Mouse (Mus musculus): Measurements from ENCODE around the gene Limch1. TPM values are rescaled to one million over a fixed set of nuclear protein-coding genes. Genes with fewer than 3 reads are reported as not detected.

Gene Limch1
- polyA plus RNA-seq, 1 experiment from 2014 or later, result 58.6 TPM

GRCm38 (mm10) chr5:66933134-66933804 is 187.6 kb downstream of the Limch1 start:
- Histone ChIP-seq H3K4me3 (replicated peaks; ENCODE audit: low read length) (no peak overlapping the region), H3K4me1 (replicated peaks; ENCODE audit: control insufficient read depth, insufficient read depth, low read length) (no peaks in the 10 kb centered on the region), H3K4me2 (replicated peaks) (no peak overlapping the region), H3K27ac (no peak overlapping the region), H3K9me3 (ENCODE audit: control insufficient read depth, low read length) (no peaks in the 10 kb centered on the region), H3K36me3 (replicated peaks; ENCODE audit: control insufficient read depth, insufficient read depth) (no peaks in the 10 kb centered on the region), H3K27me3 (ENCODE audit: control insufficient read depth, insufficient read depth, low read length) (no peaks in the 10 kb centered on the region), H3K9ac (no peak overlapping the region)
- DNase-seq (ENCODE audit: low spot score) (no peak), ATAC-seq (ENCODE audit: low FRiP score) (no peak)
- 72% methylated on average over 10 of the region's 10 CpGs for WGBS

DNA sequence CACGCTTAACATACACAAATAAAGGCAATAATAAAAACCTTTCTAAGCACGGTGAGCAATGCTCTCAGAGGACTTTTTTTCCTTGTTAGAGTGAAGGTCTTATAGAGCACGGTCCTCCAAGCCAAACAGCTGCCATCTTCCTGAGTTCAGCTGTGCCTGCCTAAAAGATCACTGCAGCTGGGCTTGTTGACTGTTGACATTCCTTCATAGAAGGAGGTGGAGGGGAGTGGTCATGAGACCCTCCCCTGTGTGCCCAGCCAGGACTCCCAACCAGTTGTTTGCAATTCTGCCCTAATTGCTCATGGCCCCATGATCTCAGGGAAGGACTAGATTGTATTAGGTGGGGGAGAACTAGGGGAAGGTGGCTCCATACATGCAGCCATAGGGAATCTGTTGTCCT is 189.0 kb downstream of the Limch1 start:
- ATAC-seq (ENCODE audit: low FRiP score) (no peak), DNase-seq (ENCODE audit: low spot score) (no peak)
- Histone ChIP-seq H3K9ac (no peak overlapping the region), H3K9me3 (ENCODE audit: control insufficient read depth, low read length) (no peaks in the 10 kb centered on the region), H3K36me3 (replicated peaks; ENCODE audit: control insufficient read depth, insufficient read depth) (no peaks in the 10 kb centered on the region), H3K27me3 (ENCODE audit: control insufficient read depth, insufficient read depth, low read length) (no peaks in the 10 kb centered on the region), H3K4me1 (replicated peaks; ENCODE audit: control insufficient read depth, insufficient read depth, low read length) (no peaks in the 10 kb centered on the region), H3K4me2 (replicated peaks) (no peak overlapping the region), H3K4me3 (replicated peaks; ENCODE audit: low read length) (no peak overlapping the region), H3K27ac (no peak overlapping the region)
- WGBS, result 92% methylated on average over 3 of the region's 3 CpGs

DNA sequence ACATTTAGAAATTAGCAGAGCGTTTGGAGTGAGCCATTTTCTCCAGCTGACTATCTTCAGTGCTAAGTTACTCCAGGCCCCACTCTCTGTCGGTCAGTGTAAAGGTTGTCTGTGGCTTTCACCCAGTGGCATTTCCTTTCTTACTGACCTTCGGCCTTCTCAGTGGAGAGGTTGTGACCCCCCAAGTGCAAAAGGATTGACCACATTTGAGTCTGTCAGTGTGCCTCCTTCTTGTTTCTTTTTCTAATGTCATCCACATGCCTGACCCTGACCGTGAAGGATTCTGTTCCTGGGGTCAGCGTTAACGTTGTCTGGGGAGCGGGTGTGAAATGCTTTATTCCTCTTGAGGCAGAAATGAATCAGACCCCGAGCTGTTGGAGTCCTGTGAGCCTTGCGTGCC is 191.7 kb downstream of the Limch1 start:
- ATAC-seq (ENCODE audit: low FRiP score), result no peak
- DNase-seq (ENCODE audit: low spot score), result no peak
- no peaks in the 10 kb centered on the region for H3K9me3 ChIP-seq (ENCODE audit: control insufficient read depth, low read length)
- no peaks in the 10 kb centered on the region for H3K4me1 ChIP-seq (replicated peaks; ENCODE audit: control insufficient read depth, insufficient read depth, low read length)
- no peaks in the 10 kb centered on the region for H3K27me3 ChIP-seq (ENCODE audit: control insufficient read depth, insufficient read depth, low read length)
- no peaks in the 10 kb centered on the region for H3K36me3 ChIP-seq (replicated peaks; ENCODE audit: control insufficient read depth, insufficient read depth)
- WGBS, result 38% methylated on average over 9 of the region's 9 CpGs
- H3K4me3 ChIP-seq (replicated peaks; ENCODE audit: low read length), result no peak overlapping the region
- H3K4me2 ChIP-seq (replicated peaks), result no peak overlapping the region
- no peak overlapping the region for H3K27ac ChIP-seq
- no peak overlapping the region for H3K9ac ChIP-seq

DNA sequence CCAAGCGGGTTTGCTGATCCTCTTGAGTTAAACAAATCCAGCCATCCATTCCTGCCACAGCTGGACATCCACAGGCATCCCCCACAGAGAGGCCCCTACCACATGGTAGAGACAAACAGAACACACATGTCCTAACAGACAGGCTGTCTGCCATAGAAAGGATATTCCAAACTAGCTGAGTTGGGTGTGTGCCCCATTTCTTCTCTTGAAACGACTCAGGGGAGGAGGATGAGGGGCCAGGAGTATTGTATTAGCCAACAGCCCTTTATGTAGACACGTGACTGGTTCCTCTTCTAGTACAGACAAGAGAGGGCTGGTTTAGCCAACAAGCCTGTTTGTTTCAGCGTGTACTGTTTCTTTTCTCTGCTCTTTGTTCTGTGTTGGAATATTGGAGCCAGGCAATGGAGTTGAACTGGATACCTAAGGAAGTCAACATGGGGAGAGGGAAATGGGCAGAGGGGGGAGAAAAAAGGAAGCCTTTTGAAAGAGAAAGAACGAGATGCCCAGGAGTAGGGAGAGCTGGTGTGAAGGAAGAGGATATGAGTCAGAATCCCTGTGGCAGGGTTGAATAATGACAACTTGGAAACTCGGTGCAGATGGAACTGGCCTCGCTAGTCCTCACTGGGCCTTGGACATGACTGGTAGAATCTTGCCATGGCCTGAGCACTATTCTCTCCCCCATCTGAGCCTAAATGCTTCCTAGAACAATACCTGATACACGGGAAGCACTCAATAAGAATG is 196.3 kb downstream of the Limch1 start:
- Histone ChIP-seq H3K4me3 (replicated peaks; ENCODE audit: low read length) (no peak overlapping the region), H3K27ac (no peak overlapping the region)
- no peak for ATAC-seq (ENCODE audit: low FRiP score)

GRCm38 (mm10) chr5:66942922-66943321 is 197.3 kb downstream of the Limch1 start:
- Histone ChIP-seq H3K4me3 (replicated peaks; ENCODE audit: low read length) (no peak overlapping the region), H3K27me3 (ENCODE audit: control insufficient read depth, insufficient read depth, low read length) (no peaks in the 10 kb centered on the region), H3K36me3 (replicated peaks; ENCODE audit: control insufficient read depth, insufficient read depth) (no peaks in the 10 kb centered on the region), H3K4me1 (replicated peaks; ENCODE audit: control insufficient read depth, insufficient read depth, low read length) (peaks cover 3% of the 10 kb centered on the region), H3K9me3 (ENCODE audit: control insufficient read depth, low read length) (no peaks in the 10 kb centered on the region), H3K9ac (no peak overlapping the region), H3K27ac (no peak overlapping the region), H3K4me2 (replicated peaks) (no peak overlapping the region)
- no peak for ATAC-seq (ENCODE audit: low FRiP score)
- no peak for DNase-seq (ENCODE audit: low spot score)
- 85% methylated on average over 2 of the region's 2 CpGs for WGBS

More for the DNA sequence above, 196.3 kb downstream of the Limch1 start:
- H3K9me3 ChIP-seq (ENCODE audit: control insufficient read depth, low read length), result no peaks in the 10 kb centered on the region
- WGBS, result 80% methylated on average over 8 of the region's 8 CpGs
- no peak overlapping the region for H3K4me2 ChIP-seq (replicated peaks)
- H3K4me1 ChIP-seq (replicated peaks; ENCODE audit: control insufficient read depth, insufficient read depth, low read length), result no peaks in the 10 kb centered on the region
- no peaks in the 10 kb centered on the region for H3K27me3 ChIP-seq (ENCODE audit: control insufficient read depth, insufficient read depth, low read length)
- no peak for DNase-seq (ENCODE audit: low spot score)
- no peaks in the 10 kb centered on the region for H3K36me3 ChIP-seq (replicated peaks; ENCODE audit: control insufficient read depth, insufficient read depth)
- no peak overlapping the region for H3K9ac ChIP-seq

DNA sequence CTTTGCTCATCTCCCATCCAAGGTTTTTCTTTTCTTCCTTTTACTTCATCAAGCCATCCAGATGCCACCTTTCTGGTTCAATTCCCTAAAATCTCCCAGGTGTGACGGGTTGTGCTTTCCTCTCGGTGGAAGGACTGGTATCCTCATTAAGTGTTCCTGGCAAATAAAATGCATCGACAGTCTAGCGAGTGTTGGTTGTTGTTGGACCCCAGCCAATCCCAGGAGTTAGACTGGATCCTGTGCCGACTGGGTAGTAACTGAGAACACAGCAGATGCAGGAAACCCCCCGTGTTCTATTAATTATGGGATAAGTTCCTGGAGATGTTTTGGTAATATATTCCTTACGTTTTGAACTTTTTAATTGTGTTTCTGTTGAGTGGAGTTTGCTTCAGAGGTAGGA is 197.9 kb downstream of the Limch1 start:
- Histone ChIP-seq H3K4me3 (replicated peaks; ENCODE audit: low read length) (no peak overlapping the region), H3K9ac (no peak overlapping the region), H3K4me1 (replicated peaks; ENCODE audit: control insufficient read depth, insufficient read depth, low read length) (peaks cover 8% of the 10 kb centered on the region), H3K27me3 (ENCODE audit: control insufficient read depth, insufficient read depth, low read length) (no peaks in the 10 kb centered on the region), H3K27ac (no peak overlapping the region), H3K4me2 (replicated peaks) (no peak overlapping the region), H3K36me3 (replicated peaks; ENCODE audit: control insufficient read depth, insufficient read depth) (no peaks in the 10 kb centered on the region), H3K9me3 (ENCODE audit: control insufficient read depth, low read length) (no peaks in the 10 kb centered on the region)
- 59% methylated on average over 7 of the region's 7 CpGs for WGBS
- ATAC-seq (ENCODE audit: low FRiP score) (no peak), DNase-seq (ENCODE audit: low spot score) (no peak)

- Histone ChIP-seq H3K4me3 (replicated peaks; ENCODE audit: low read length) (no peak overlapping the region), H3K9me3 (ENCODE audit: control insufficient read depth, low read length) (peaks cover 6% of the 10 kb centered on the region; the same call in 1 of the 2 replicates), H3K4me1 (replicated peaks; ENCODE audit: control insufficient read depth, insufficient read depth, low read length) (peaks cover 8% of the 10 kb centered on the region), H3K36me3 (replicated peaks; ENCODE audit: control insufficient read depth, insufficient read depth) (no peaks in the 10 kb centered on the region), H3K27ac (peak overlapping the region; percentile 33; the same call in 1 of the 2 replicates), H3K9ac (0 out of 2 replicates have a peak overlapping the region, but pooled peaks have one; percentile 11), H3K4me2 (replicated peaks) (no peak overlapping the region), H3K27me3 (ENCODE audit: control insufficient read depth, insufficient read depth, low read length) (no peaks in the 10 kb centered on the region)
- peak; percentile 49 for DNase-seq (ENCODE audit: low spot score)
- WGBS, result 58% methylated on average over 6 of the region's 6 CpGs
- peak; percentile 34; the same call in 1 of the 2 replicates for ATAC-seq (ENCODE audit: low FRiP score)
Measured at GRCm38 (mm10) chr5:66947958-66948357, 202.3 kb downstream of the Limch1 start.

- no peak for ATAC-seq (ENCODE audit: low FRiP score)
- no peak overlapping the region for H3K4me2 ChIP-seq (replicated peaks)
Measured at GRCm38 (mm10) chr5:66949098-66949692, 203.6 kb downstream of the Limch1 start.

GRCm38 (mm10) chr5:66953375-66953774 is 207.7 kb downstream of the Limch1 start:
- no peak for ATAC-seq (ENCODE audit: low FRiP score)
- Histone ChIP-seq H3K27ac (peak overlapping the region; percentile 59; the same call in 1 of the 2 replicates), H3K9ac (no peak overlapping the region), H3K4me1 (replicated peaks; ENCODE audit: control insufficient read depth, insufficient read depth, low read length) (peaks cover 5% of the 10 kb centered on the region), H3K27me3 (ENCODE audit: control insufficient read depth, insufficient read depth, low read length) (no peaks in the 10 kb centered on the region), H3K36me3 (replicated peaks; ENCODE audit: control insufficient read depth, insufficient read depth) (no peaks in the 10 kb centered on the region), H3K4me2 (replicated peaks) (no peak overlapping the region), H3K9me3 (ENCODE audit: control insufficient read depth, low read length) (peaks cover 6% of the 10 kb centered on the region; the same call in 1 of the 2 replicates), H3K4me3 (replicated peaks; ENCODE audit: low read length) (no peak overlapping the region)
- 72% methylated on average over 3 of the region's 3 CpGs for WGBS
- no peak for DNase-seq (ENCODE audit: low spot score)

More at GRCm38 (mm10) chr5:66949098-66949692, 203.6 kb downstream of the Limch1 start:
- H3K36me3 ChIP-seq (replicated peaks; ENCODE audit: control insufficient read depth, insufficient read depth), result no peaks in the 10 kb centered on the region
- DNase-seq (ENCODE audit: low spot score), result no peak
- peaks cover 12% of the 10 kb centered on the region for H3K4me1 ChIP-seq (replicated peaks; ENCODE audit: control insufficient read depth, insufficient read depth, low read length)
- peaks cover 6% of the 10 kb centered on the region; the same call in 1 of the 2 replicates for H3K9me3 ChIP-seq (ENCODE audit: control insufficient read depth, low read length)
- 53% methylated on average over 8 of the region's 8 CpGs for WGBS
- H3K27ac ChIP-seq, result no peak overlapping the region
- H3K9ac ChIP-seq, result no peak overlapping the region
- no peaks in the 10 kb centered on the region for H3K27me3 ChIP-seq (ENCODE audit: control insufficient read depth, insufficient read depth, low read length)
- no peak overlapping the region for H3K4me3 ChIP-seq (replicated peaks; ENCODE audit: low read length)
